Mouse (Mus musculus) gastrocnemius, postnatal 14 days (tissue): ENCODE data around the gene Jmjd8. TPM values are rescaled to one million over a fixed set of nuclear protein-coding genes. Genes with fewer than 3 reads are reported as not detected.

Experiments used
- DNase-seq: peaks from one replicate; pipeline ENCODE4 v3.0.0; 2021; ENCODE audit warnings: mixed read lengths
- intact Hi-C: fragments of 180-260 bp; cut with DNase I; formaldehyde crosslinking; loops from one replicate; pipeline ENCODE4 v1.15.1; 2025; ENCODE audit warnings: low total_unique reads
- long read RNA-seq, 2 experiments: library from polyadenylated mRNA; stranded (forward); transcript quantifications; one replicate each; pipeline ENCODE4 v2.0.0; 2021
- total RNA-seq, 2 experiments: library from RNA; stranded (reverse); gene quantifications; 2 replicates each; pipeline ENCODE4 v1.2.3; 2021

Gene Jmjd8
- total RNA-seq = 10 to 100 TPM; 20.3 to 23.6 TPM
- long read RNA-seq, experiment 1, transcript Jmjd8-205 (9 exons, 2,268 nt) = major isoform, 14 of 27 reads
- long read RNA-seq, experiment 1, partial matches to known transcripts = 5 of 27 reads
- long read RNA-seq, experiment 1, other reads (novel, unspliced or antisense) = 8 of 27 reads
- long read RNA-seq, experiment 2, transcript Jmjd8-205 (9 exons, 2,268 nt) = major isoform, 14 of 23 reads
- long read RNA-seq, experiment 2, partial matches to known transcripts = 3 of 23 reads
- long read RNA-seq, experiment 2, other reads (novel, unspliced or antisense) = 6 of 23 reads

GRCm38 (mm10) chr17:25828712-25829557, at the start of gene Jmjd8:
Gene Jmjd8, plus strand, starts transcription at chr17:25828867.
- peak; percentile 69 for DNase-seq
- intact Hi-C loops = no loop called here

GRCm38 (mm10) chr17:25781339-25781738, 47.3 kb upstream of the Jmjd8 start:
- no peak for DNase-seq
- intact Hi-C loops = no loop called here

- intact Hi-C loops = no loop called here
- no peak for DNase-seq
Observed at GRCm38 (mm10) chr17:25783086-25783485, 45.6 kb upstream of the Jmjd8 start.

- DNase-seq = no peak
- intact Hi-C loops = no loop called here
Observed at GRCm38 (mm10) chr17:25783861-25784574, 44.6 kb upstream of the Jmjd8 start.

GRCm38 (mm10) chr17:25785281-25785745, 43.4 kb upstream of the Jmjd8 start, which contains the start of gene Haghl:
Gene Haghl, minus strand, starts transcription at chr17:25785673.
- intact Hi-C loops = no loop called here
- peak; percentile 95 for DNase-seq

- DNase-seq = no peak
- intact Hi-C loops = no loop called here
Observed at GRCm38 (mm10) chr17:25786280-25786679, 42.4 kb upstream of the Jmjd8 start, which contains the start of gene Ccdc78. Gene Ccdc78, plus strand, starts transcription at chr17:25786580.

- intact Hi-C loops = no loop called here
- no peak for DNase-seq
Observed at GRCm38 (mm10) chr17:25786781-25787504, 41.7 kb upstream of the Jmjd8 start.

- intact Hi-C loops = no loop called here
- no peak for DNase-seq
Observed at GRCm38 (mm10) chr17:25791320-25791842, 37.3 kb upstream of the Jmjd8 start.

- intact Hi-C loops = no loop called here
Observed at GRCm38 (mm10) chr17:25791843-25792527, 36.7 kb upstream of the Jmjd8 start.

GRCm38 (mm10) chr17:25792615-25793014, 36.1 kb upstream of the Jmjd8 start, which contains the start of gene Fam173a:
Gene Fam173a, minus strand, starts transcription at chr17:25792901.
- intact Hi-C loops = no loop called here
- peak; percentile 84 for DNase-seq

More at GRCm38 (mm10) chr17:25791843-25792527, 36.7 kb upstream of the Jmjd8 start:
- DNase-seq = peak; percentile 84

- intact Hi-C loops = no loop called here
- DNase-seq = no peak
Observed at GRCm38 (mm10) chr17:25794197-25794596, 34.5 kb upstream of the Jmjd8 start.

- DNase-seq = no peak
- intact Hi-C loops = loop anchor here (5.0 kb wide), 1 partner anchor 63 kb away; no protein-coding TSS in a partner anchor
Observed at GRCm38 (mm10) chr17:25794998-25795397, 33.7 kb upstream of the Jmjd8 start.

GRCm38 (mm10) chr17:25795609-25796092, 33.0 kb upstream of the Jmjd8 start, which contains the start of gene AC134908.4:
Gene AC134908.4, minus strand, starts transcription at chr17:25795659.
- DNase-seq = no peak
- intact Hi-C loops = loop anchor here (5.0 kb wide), 1 partner anchor 63 kb away; no protein-coding TSS in a partner anchor

GRCm38 (mm10) chr17:25796211-25796771, 32.4 kb upstream of the Jmjd8 start:
- intact Hi-C loops = loop anchor here (5.0 kb wide), 1 partner anchor 64 kb away; no protein-coding TSS in a partner anchor

GRCm38 (mm10) chr17:25796951-25797369, 31.7 kb upstream of the Jmjd8 start, which contains the start of gene Metrn:
Gene Metrn, minus strand, starts transcription at chr17:25797136.
- peak; percentile 92 for DNase-seq
- intact Hi-C loops = loop anchor here (5.0 kb wide), 1 partner anchor 65 kb away; no protein-coding TSS in a partner anchor

More at GRCm38 (mm10) chr17:25796211-25796771, 32.4 kb upstream of the Jmjd8 start:
- peak; percentile 63 for DNase-seq

GRCm38 (mm10) chr17:25801029-25801428, 27.6 kb upstream of the Jmjd8 start:
- intact Hi-C loops = no loop called here
- peak; percentile 52 for DNase-seq
